Mouse (Mus musculus) heart, postnatal 14 days (tissue): Measurements from ENCODE around the gene Adamts3. TPM values are rescaled to one million over a fixed set of nuclear protein-coding genes. Genes with fewer than 3 reads are reported as not detected.

Experiments
- DNase-seq, 2 experiments: peaks; one replicate each; pipeline ENCODE4 v3.0.0; 2021 to 2022
- intact Hi-C: fragments of 180-260 bp; cut with DNase I; formaldehyde crosslinking; loops from one replicate; pipeline ENCODE4 v1.15.1; 2025
- long read RNA-seq, 2 experiments: library from polyadenylated mRNA; stranded (forward); transcript quantifications; one replicate each; pipeline ENCODE4 v2.0.0; 2021
- total RNA-seq, 2 experiments: library from RNA; stranded (reverse); gene quantifications; 2 replicates each; pipeline ENCODE4 v1.2.3; 2021

The Adamts3 gene
- total RNA-seq = 1 to 10 TPM; 8.1 to 8.9 TPM
- long read RNA-seq, experiment 1, partial matches to known transcripts = 2 of 7 reads
- long read RNA-seq, experiment 1, other reads (novel, unspliced or antisense) = 3 of 7 reads
- long read RNA-seq, experiment 2, partial matches to known transcripts = 2 of 3 reads
- long read RNA-seq, experiment 2, other reads (novel, unspliced or antisense) = 1 of 3 reads

- peak; percentile 63 to 67 for DNase-seq
- intact Hi-C loops = no loop called here
Measured at GRCm38 (mm10) chr5:89883051-89883907, at the start of gene Adamts3. Gene Adamts3 (minus strand): TSS chr5:89883334.

GRCm38 (mm10) chr5:89931511-89931910 lies 48.4 kb upstream of the Adamts3 start:
- intact Hi-C loops = no loop called here
- DNase-seq = no peak

GRCm38 (mm10) chr5:89912359-89912758 lies 29.2 kb upstream of the Adamts3 start:
- intact Hi-C loops = no loop called here

GRCm38 (mm10) chr5:89911950-89912349 lies 28.8 kb upstream of the Adamts3 start:
- DNase-seq = no peak
- intact Hi-C loops = no loop called here

More at GRCm38 (mm10) chr5:89912359-89912758, 29.2 kb upstream of the Adamts3 start:
- DNase-seq = no peak

- intact Hi-C loops = no loop called here
- no peak for DNase-seq
Measured at GRCm38 (mm10) chr5:89911508-89911907, 28.4 kb upstream of the Adamts3 start.

GRCm38 (mm10) chr5:89906884-89907431 lies 23.8 kb upstream of the Adamts3 start:
- intact Hi-C loops = no loop called here
- no peak for DNase-seq

- DNase-seq = no peak
- intact Hi-C loops = no loop called here
Measured at GRCm38 (mm10) chr5:89901026-89901425, 17.9 kb upstream of the Adamts3 start.

GRCm38 (mm10) chr5:89897495-89897894 lies 14.4 kb upstream of the Adamts3 start:
- intact Hi-C loops = no loop called here
- peak; percentile 70 to 79 for DNase-seq

GRCm38 (mm10) chr5:89895520-89895919 lies 12.4 kb upstream of the Adamts3 start:
- DNase-seq = no peak
- intact Hi-C loops = no loop called here

GRCm38 (mm10) chr5:89884991-89885390 lies 1.9 kb upstream of the Adamts3 start:
- DNase-seq = no peak
- intact Hi-C loops = no loop called here

GRCm38 (mm10) chr5:89883908-89884204 lies 722 bp upstream of the Adamts3 start:
- intact Hi-C loops = no loop called here
- no peak for DNase-seq

- DNase-seq = peak; percentile 72 to 75
- intact Hi-C loops = loop anchor here (1.0 kb wide), 1 partner anchor 43 kb away; no protein-coding TSS in a partner anchor
Measured at GRCm38 (mm10) chr5:89882091-89882734, 921 bp downstream of the Adamts3 start.

GRCm38 (mm10) chr5:89881425-89881824 lies 1.7 kb downstream of the Adamts3 start:
- DNase-seq = no peak
- intact Hi-C loops = no loop called here

GRCm38 (mm10) chr5:89878866-89879392 lies 4.2 kb downstream of the Adamts3 start:
- intact Hi-C loops = no loop called here
- DNase-seq = no peak

GRCm38 (mm10) chr5:89872661-89873060 lies 10.5 kb downstream of the Adamts3 start:
- intact Hi-C loops = no loop called here
- DNase-seq = no peak

- intact Hi-C loops = no loop called here
- DNase-seq = no peak
Measured at GRCm38 (mm10) chr5:89859603-89860002, 23.5 kb downstream of the Adamts3 start.

GRCm38 (mm10) chr5:89858837-89859236 lies 24.3 kb downstream of the Adamts3 start:
- no peak for DNase-seq
- intact Hi-C loops = no loop called here

- DNase-seq = no peak
- intact Hi-C loops = no loop called here
Measured at GRCm38 (mm10) chr5:89846551-89846950, 36.6 kb downstream of the Adamts3 start.

GRCm38 (mm10) chr5:89844354-89844753 lies 38.8 kb downstream of the Adamts3 start:
- peak; percentile 73 to 81 for DNase-seq
- intact Hi-C loops = no loop called here

- DNase-seq = no peak
- intact Hi-C loops = no loop called here
Measured at GRCm38 (mm10) chr5:89843478-89843877, 39.7 kb downstream of the Adamts3 start.

GRCm38 (mm10) chr5:89839627-89840026 lies 43.5 kb downstream of the Adamts3 start:
- DNase-seq = peak; percentile 39 to 69
- intact Hi-C loops = loop anchor here (1.0 to 2.0 kb wide), 3 partner anchors 43 to 355 kb away; no protein-coding TSS in a partner anchor
